Mouse (Mus musculus) testis, postnatal 14 days (tissue): ENCODE results near the gene Clic1.
A peak's percentile ranks its signal among the peaks of the same experiment; 100 is the strongest.

Experiments
- DNase-seq: peaks from one replicate; pipeline ENCODE4 v3.0.0; 2021; ENCODE audit warnings: low spot score

Gene Clic1

GRCm38 (mm10) chr17:35045807-35046680 is 3.7 kb upstream of the Clic1 start:
- no peak for DNase-seq

GRCm38 (mm10) chr17:35046681-35047455 is 2.9 kb upstream of the Clic1 start, which contains the start of gene Msh5:
TSS of gene Msh5 (minus strand) at chr17:35046745.
- peak; percentile 98 for DNase-seq

- no peak for DNase-seq
These were observed 2.1 kb upstream of the Clic1 start for GRCm38 (mm10) chr17:35047688-35048087.

GRCm38 (mm10) chr17:35048149-35048931 is 1.4 kb upstream of the Clic1 start:
- DNase-seq: no peak

GRCm38 (mm10) chr17:35048932-35049440 is 780 bp upstream of the Clic1 start:
- DNase-seq: no peak

- peak; percentile 60 for DNase-seq
These were observed 472 bp downstream of the Clic1 start for GRCm38 (mm10) chr17:35050126-35050750.

- peak; percentile 62 for DNase-seq
These were observed 1.7 kb downstream of the Clic1 start for GRCm38 (mm10) chr17:35051156-35052086.

GRCm38 (mm10) chr17:35052271-35052798 is 2.6 kb downstream of the Clic1 start:
- DNase-seq: no peak

GRCm38 (mm10) chr17:35055691-35056495 is 6.1 kb downstream of the Clic1 start:
- DNase-seq: no peak

GRCm38 (mm10) chr17:35057090-35057489 is 7.3 kb downstream of the Clic1 start:
- DNase-seq: no peak

- no peak for DNase-seq
These were observed 8.6 kb downstream of the Clic1 start for GRCm38 (mm10) chr17:35058316-35058715.

GRCm38 (mm10) chr17:35058911-35059892 is 9.4 kb downstream of the Clic1 start, which contains the start of gene Ddah2:
TSS of gene Ddah2 (plus strand) at chr17:35059035.
- DNase-seq: peak; percentile 83

- no peak for DNase-seq
These were observed 10.3 kb downstream of the Clic1 start for GRCm38 (mm10) chr17:35060071-35060470.

GRCm38 (mm10) chr17:35060737-35061297 is 11.1 kb downstream of the Clic1 start:
- no peak for DNase-seq

- DNase-seq: no peak
These were observed 11.5 kb downstream of the Clic1 start for GRCm38 (mm10) chr17:35061299-35061698.

GRCm38 (mm10) chr17:35063466-35063865 is 13.7 kb downstream of the Clic1 start:
- peak; percentile 77 for DNase-seq

- no peak for DNase-seq
These were observed 14.7 kb downstream of the Clic1 start for GRCm38 (mm10) chr17:35064378-35064877.
